In the genomic region with DNA sequence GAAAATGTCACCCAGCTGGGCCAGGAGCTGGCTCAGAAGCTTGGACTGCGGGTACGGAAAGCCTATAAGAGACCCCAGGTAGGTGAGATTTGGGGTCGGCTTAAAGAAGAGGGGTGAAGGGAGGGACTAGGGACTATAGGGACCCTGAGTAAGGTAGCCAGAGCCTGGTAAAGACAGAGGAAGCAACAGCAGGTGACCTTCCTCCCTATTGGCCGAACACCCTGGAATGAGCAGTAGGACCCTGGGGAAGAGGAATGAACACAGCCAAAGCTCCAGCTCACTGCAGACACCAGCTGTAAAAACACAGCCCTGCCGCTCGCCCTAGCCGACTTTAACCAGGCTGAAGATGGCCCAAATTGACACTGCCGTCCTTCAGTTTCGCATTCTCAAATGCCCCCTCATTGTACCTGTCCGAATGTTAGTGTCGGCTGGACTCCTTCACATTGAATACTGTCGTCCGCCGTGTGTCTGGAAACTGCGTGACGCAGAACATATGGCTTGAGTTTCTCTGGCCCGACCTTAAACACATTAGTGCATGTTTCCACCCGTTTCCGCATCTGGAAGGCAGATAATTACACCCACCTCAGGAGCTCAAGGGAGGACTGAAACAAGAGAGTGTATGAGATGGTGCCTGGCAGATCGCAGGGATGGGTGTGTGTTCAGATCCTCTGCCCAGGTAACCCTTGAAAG, we compare ENCODE assay signal across 18 mouse cellular contexts. TPM values are rescaled to one million over a fixed set of nuclear protein-coding genes. Genes with fewer than 3 reads are reported as not detected.
DNase-seq lines count a peak whose midpoint lies in the region; ATAC-seq and TF ChIP-seq lines count a peak whose summit lies in the region.
"Had no signal": no experiment of that assay in that cellular context is flagged by ENCODE, and none has a peak within 500 bp of the region (broad histone marks: within the 10 kb centered on the region; RNA-seq: fewer than 3 reads in every experiment).

No protein-coding gene starts in this region.

- H3K27me3 ChIP-seq in embryonic facial prominence, embryonic 14.5 days (replicated peaks; ENCODE audit: control insufficient read depth, insufficient read depth, low read length): no peaks in the 10 kb centered on the region
- H3K27me3 ChIP-seq in limb, embryonic 15.5 days: no peaks in the 10 kb centered on the region
- H3K27me3 ChIP-seq: intestine, embryonic 15.5 days; liver, embryonic 13.5 days; megakaryocyte, embryonic 14.5 days; neural tube, embryonic 13.5 days had no signal

- peaks cover 4% of the 10 kb centered on the region; the same call in 1 of the 2 replicates for H3K4me1 ChIP-seq in embryonic facial prominence, embryonic 14.5 days (ENCODE audit: control insufficient read depth, insufficient read depth, low read length)
- H3K4me1 ChIP-seq in limb, embryonic 15.5 days: peaks cover 3% of the 10 kb centered on the region; the same call in 1 of the 2 replicates
- H3K4me1 ChIP-seq: intestine, embryonic 15.5 days; neural tube, embryonic 13.5 days had no signal

- TF ChIP-seq CTCF in left cerebral cortex, adult 2 months (IDR thresholded peaks at IDR 0.05): no peak

- H3K27ac ChIP-seq in left cerebral cortex, adult 2 months: 0 out of 2 replicates have a peak overlapping the region, but pooled peaks have one; percentile 24
- peak overlapping the region; percentile 70 for H3K27ac ChIP-seq in embryonic facial prominence, embryonic 14.5 days (replicated peaks; ENCODE audit: low read depth, low read length)
- 0 out of 2 replicates have a peak overlapping the region, but pooled peaks have one; percentile 43 for H3K27ac ChIP-seq in limb, embryonic 15.5 days
- H3K27ac ChIP-seq: intestine, embryonic 15.5 days; layer of hippocampus, adult 2 months; liver, embryonic 13.5 days; neural tube, embryonic 13.5 days had no signal

- H3K9ac ChIP-seq in embryonic facial prominence, embryonic 14.5 days (ENCODE audit: low read depth, low read length): 0 out of 2 replicates have a peak overlapping the region, but pooled peaks have one; percentile 30
- no peak overlapping the region for H3K9ac ChIP-seq in limb, embryonic 15.5 days
- H3K9ac ChIP-seq: intestine, embryonic 15.5 days; liver, embryonic 13.5 days; neural tube, embryonic 13.5 days had no signal

- H3K36me3 ChIP-seq in embryonic facial prominence, embryonic 14.5 days (ENCODE audit: control insufficient read depth, insufficient read depth, low read length): peaks cover 86% of the 10 kb centered on the region
- peaks cover 89% of the 10 kb centered on the region for H3K36me3 ChIP-seq in limb, embryonic 15.5 days

- DNase-seq in heart, adult 18-20 months: peak; percentile 35 to 36
- no peak for DNase-seq in heart, postnatal 25 days (ENCODE audit: low spot score)
- DNase-seq in left cerebral cortex, adult 2 months (ENCODE audit: extremely low spot score in 1 of 2, low spot score in 2 of 2): no peak
- no peak for DNase-seq in left cerebral cortex, postnatal 25 days (ENCODE audit: low spot score in 2 of 2)
- peak; percentile 59 for DNase-seq in embryonic facial prominence, embryonic 14.5 days (ENCODE audit: low spot score)
- no peak for DNase-seq in spleen, postnatal 10 days (ENCODE audit: low spot score in 2 of 2)
- DNase-seq in cerebellum, postnatal 4 days (ENCODE audit: low spot score in 2 of 2): no peak
- DNase-seq: B cell, adult 2 months; cerebellum, adult 18-20 months; liver, embryonic 13.5 days; right cerebral cortex, postnatal 4 days; thymus, postnatal 14 days had no signal

- intact Hi-C loops in heart, postnatal 25 days (cut with DNase I): no loop called here
- intact Hi-C loops in left cerebral cortex, adult 2 months (cut with DNase I): no loop called here
- intact Hi-C loops in left cerebral cortex, postnatal 25 days (cut with DNase I): no loop called here

- H3K4me3 ChIP-seq in left cerebral cortex, adult 2 months: no peak overlapping the region
- no peak overlapping the region for H3K4me3 ChIP-seq in embryonic facial prominence, embryonic 14.5 days (ENCODE audit: low read depth, low read length)
- H3K4me3 ChIP-seq in limb, embryonic 15.5 days: no peak overlapping the region
- H3K4me3 ChIP-seq: intestine, embryonic 15.5 days; layer of hippocampus, adult 2 months; liver, embryonic 13.5 days; megakaryocyte, embryonic 14.5 days; neural tube, embryonic 13.5 days had no signal

- no peak overlapping the region for H3K4me2 ChIP-seq in embryonic facial prominence, embryonic 14.5 days (ENCODE audit: low read depth, low read length)
- H3K4me2 ChIP-seq in limb, embryonic 15.5 days: no peak overlapping the region
- H3K4me2 ChIP-seq: intestine, embryonic 15.5 days; liver, embryonic 13.5 days; neural tube, embryonic 13.5 days had no signal

- 36% methylated on average over 20 of the region's 20 CpGs for WGBS in embryonic facial prominence, embryonic 14.5 days
- WGBS in limb, embryonic 15.5 days: 63% methylated on average over 20 of the region's 20 CpGs

- ATAC-seq in embryonic facial prominence, embryonic 14.5 days (ENCODE audit: low read depth): no peak
- no peak for ATAC-seq in limb, embryonic 15.5 days (ENCODE audit: insufficient number of reproducible peaks, low FRiP score, low TSS enrichment, low read depth)
- ATAC-seq: intestine, embryonic 15.5 days; lung, postnatal 0 days had no signal

- H3K9me3 ChIP-seq in embryonic facial prominence, embryonic 14.5 days (ENCODE audit: control insufficient read depth, low read length): no peaks in the 10 kb centered on the region
- no peaks in the 10 kb centered on the region for H3K9me3 ChIP-seq in limb, embryonic 15.5 days
- H3K9me3 ChIP-seq: intestine, embryonic 15.5 days; liver, embryonic 13.5 days; megakaryocyte, embryonic 14.5 days; neural tube, embryonic 13.5 days had no signal

RNA-seq across cellular contexts. Expression of a gene that starts 27.2 kb away (rescaled TPM):
- 10 to 100 TPM; 29.4 to 30.4 TPM for total RNA-seq in heart, adult 18-20 months (2021)
- total RNA-seq in heart, postnatal 25 days (2021): 10 to 100 TPM; 22.7 to 27.5 TPM
- total RNA-seq in left cerebral cortex, adult 2 months (2021): 100 to 1,000 TPM; 214 to 229 TPM
- 100 to 1,000 TPM; 210 to 216 TPM for total RNA-seq in left cerebral cortex, postnatal 25 days (2021)
- 73.7 and 90.1 TPM in 2 replicates for polyA plus RNA-seq in embryonic facial prominence, embryonic 14.5 days (2014; fragmentation: Nextera tagmentation; extraction: Ambion mirVana)
- polyA plus RNA-seq in limb, embryonic 15.5 days (2015; fragmentation: Nextera tagmentation; extraction: Ambion mirVana): 99.6 and 101 TPM in 2 replicates

RNA-seq across cellular contexts. Expression of a gene that starts 27.7 kb away (rescaled TPM):
- total RNA-seq in heart, adult 18-20 months (2021): 10 to 100 TPM; 57.2 to 68.1 TPM
- total RNA-seq in heart, postnatal 25 days (2021): 10 to 100 TPM; 70.3 to 72.9 TPM
- total RNA-seq in left cerebral cortex, adult 2 months (2021): 100 to 1,000 TPM; 160 to 179 TPM
- 100 to 1,000 TPM; 174 to 178 TPM for total RNA-seq in left cerebral cortex, postnatal 25 days (2021)
- 28.7 and 35.2 TPM in 2 replicates for polyA plus RNA-seq in embryonic facial prominence, embryonic 14.5 days (2014; fragmentation: Nextera tagmentation; extraction: Ambion mirVana)
- 28.7 and 28.9 TPM in 2 replicates for polyA plus RNA-seq in limb, embryonic 15.5 days (2015; fragmentation: Nextera tagmentation; extraction: Ambion mirVana)

RNA-seq across cellular contexts. Expression of a gene that starts 29.6 kb away (rescaled TPM):
- 10 to 100 TPM; 67.5 to 73.0 TPM for total RNA-seq in heart, adult 18-20 months (2021)
- total RNA-seq in heart, postnatal 25 days (2021): 100 to 1,000 TPM in 1 of 2 experiments, 10 to 100 TPM in 1; 64.1 to 135 TPM
- total RNA-seq in left cerebral cortex, adult 2 months (2021): 100 to 1,000 TPM; 220 to 228 TPM
- 100 to 1,000 TPM; 220 to 246 TPM for total RNA-seq in left cerebral cortex, postnatal 25 days (2021)
- 25.5 and 29.3 TPM in 2 replicates for polyA plus RNA-seq in embryonic facial prominence, embryonic 14.5 days (2014; fragmentation: Nextera tagmentation; extraction: Ambion mirVana)
- polyA plus RNA-seq in limb, embryonic 15.5 days (2015; fragmentation: Nextera tagmentation; extraction: Ambion mirVana): 28.9 and 30.7 TPM in 2 replicates

Comparison
In these comparisons a context has a peak if more than half of its experiments do, and no peak if none do; other contexts are left out.
1. DNase-seq: peak in heart, adult 18-20 months (2 of 2) and embryonic facial prominence, embryonic 14.5 days (single experiment); none in heart, postnatal 25 days (single experiment), left cerebral cortex, adult 2 months (0 of 2), left cerebral cortex, postnatal 25 days (0 of 2), spleen, postnatal 10 days (0 of 2) and cerebellum, postnatal 4 days (0 of 2).
2. RNA of a gene that starts 27.2 kb away (total RNA-seq): 214 to 229 TPM in left cerebral cortex, adult 2 months and 210 to 216 TPM in left cerebral cortex, postnatal 25 days; 29.4 to 30.4 TPM in heart, adult 18-20 months and 22.7 to 27.5 TPM in heart, postnatal 25 days; every median in the first group is over 4 times any median in the second.
3. Peak in every context shown above with its lines, with median percentiles within 50 percentile points of each other: H3K27ac ChIP-seq.